Mouse (Mus musculus): ENCODE results near the gene Phc3. TPM values are rescaled to one million over a fixed set of nuclear protein-coding genes. Genes with fewer than 3 reads are reported as not detected.
"Not testable (repeated sequence)": the region's sequence is repeated elsewhere in the genome, so short reads cannot be mapped to it uniquely, and the experiment has no call there.

Gene Phc3
- polyA plus RNA-seq, 1 experiment: 37.3 TPM

DNA sequence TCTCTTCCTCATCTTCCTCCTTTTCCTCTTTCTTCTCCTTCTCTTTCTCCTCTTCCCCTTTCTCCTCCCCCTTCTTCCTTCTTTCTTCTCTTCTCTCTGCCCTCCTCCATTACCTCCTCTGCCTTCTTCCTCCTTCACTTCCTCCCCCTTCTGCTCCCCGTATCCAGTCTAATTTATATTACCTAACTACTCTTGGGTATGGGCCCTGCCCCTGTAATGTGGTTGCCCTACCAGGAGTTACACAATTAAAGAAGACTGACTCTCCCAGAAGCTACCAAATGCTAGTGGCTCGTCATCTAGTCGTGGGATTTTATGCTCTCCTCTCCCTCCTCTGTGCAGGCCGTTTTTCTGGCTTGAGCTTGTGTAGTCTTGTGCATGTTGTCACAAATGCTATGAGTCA lies 108.5 kb downstream of the Phc3 start:
- Histone ChIP-seq H3K4me3 (ENCODE audit: insufficient read depth, low read length) (no peak overlapping the region), H3K4me1 (ENCODE audit: control insufficient read depth, insufficient read depth, low read length) (no peaks in the 10 kb centered on the region), H3K27ac (ENCODE audit: insufficient read depth, low read length) (no peak overlapping the region)
- TF ChIP-seq CTCF (IDR thresholded peaks at IDR 0.05; ENCODE audit: borderline replicate concordance, insufficient read depth, low read length) (no peak), POLR2A (IDR thresholded peaks at IDR 0.05; ENCODE audit: low read depth, low read length) (no peak)

DNA sequence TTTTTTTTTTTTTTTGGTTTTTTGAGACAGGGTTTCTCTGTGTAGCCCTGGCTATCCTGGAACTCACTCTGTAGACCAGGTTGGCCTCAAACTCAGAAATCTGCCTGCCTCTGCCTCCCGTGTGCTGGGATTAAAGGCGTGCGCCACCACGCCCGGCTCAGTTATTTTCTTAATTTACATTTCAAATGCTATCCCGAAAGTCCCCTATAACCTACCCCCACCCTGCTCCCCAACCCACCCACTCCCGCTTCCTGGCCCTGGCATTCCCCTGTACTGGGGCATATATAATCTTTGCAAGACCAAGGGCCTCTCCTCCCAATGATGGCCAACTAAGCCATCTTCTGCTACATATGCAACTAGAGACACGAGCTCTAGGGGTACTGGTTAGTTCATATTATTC lies 109.6 kb downstream of the Phc3 start:
- not testable (repeated sequence) for H3K4me3 ChIP-seq (ENCODE audit: insufficient read depth, low read length); H3K27ac ChIP-seq (ENCODE audit: insufficient read depth, low read length); H3K4me1 ChIP-seq (ENCODE audit: control insufficient read depth, insufficient read depth, low read length)

DNA sequence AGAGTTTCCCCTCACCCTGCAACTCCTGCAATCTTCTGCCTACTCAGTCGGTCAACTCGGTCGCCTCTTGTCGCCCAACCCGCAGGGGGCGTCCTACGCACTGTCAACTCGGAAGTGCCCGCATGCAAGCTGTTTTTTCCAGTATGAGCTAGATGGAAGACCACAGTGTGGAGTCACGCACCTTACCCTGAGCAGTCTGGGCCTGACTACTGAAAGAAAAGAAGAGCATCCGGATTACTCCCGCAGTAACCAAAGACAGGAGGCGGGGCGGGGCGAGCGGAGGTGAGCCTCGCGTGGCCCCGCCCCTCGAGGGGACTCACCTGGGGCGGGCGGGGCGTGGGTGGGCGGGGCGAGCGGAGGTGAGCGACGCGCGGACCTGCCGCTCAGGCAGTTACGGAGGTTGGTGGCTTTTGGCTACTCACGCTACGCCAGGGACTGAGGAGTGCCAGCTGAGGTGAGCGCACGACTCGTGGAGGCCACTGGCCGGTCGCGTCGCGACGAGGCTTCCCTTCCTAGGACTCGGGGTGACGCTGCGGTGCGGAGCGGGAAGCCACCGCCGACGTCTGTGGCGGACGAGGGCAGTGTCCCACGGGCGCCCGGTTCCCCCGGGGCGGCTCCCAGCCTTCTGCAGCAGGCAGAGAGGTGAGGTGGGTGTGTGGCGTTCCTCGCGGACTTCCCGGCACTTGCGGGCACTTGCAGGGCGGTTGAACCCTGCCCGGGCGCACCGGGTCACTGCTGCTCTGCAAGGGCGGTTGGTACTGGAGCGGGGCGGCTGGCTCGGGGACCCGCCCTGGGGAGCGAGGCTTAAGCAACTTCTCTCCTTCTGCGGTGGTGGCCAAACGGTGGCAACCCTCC lies 113.4 kb downstream of the Phc3 start, which contains the start of gene Gpr160:
Gpr160 (plus strand) TSS at position 347 of the 855 bp plus-strand sequence.
- no peak within 1 kb of the TSS for H3K27ac ChIP-seq (ENCODE audit: insufficient read depth, low read length)
- TF ChIP-seq CTCF (IDR thresholded peaks at IDR 0.05; ENCODE audit: borderline replicate concordance, insufficient read depth, low read length): peak; percentile 46; the same call in 1 of the 2 replicates
- TF ChIP-seq POLR2A (IDR thresholded peaks at IDR 0.05; ENCODE audit: low read depth, low read length): no peak

DNA sequence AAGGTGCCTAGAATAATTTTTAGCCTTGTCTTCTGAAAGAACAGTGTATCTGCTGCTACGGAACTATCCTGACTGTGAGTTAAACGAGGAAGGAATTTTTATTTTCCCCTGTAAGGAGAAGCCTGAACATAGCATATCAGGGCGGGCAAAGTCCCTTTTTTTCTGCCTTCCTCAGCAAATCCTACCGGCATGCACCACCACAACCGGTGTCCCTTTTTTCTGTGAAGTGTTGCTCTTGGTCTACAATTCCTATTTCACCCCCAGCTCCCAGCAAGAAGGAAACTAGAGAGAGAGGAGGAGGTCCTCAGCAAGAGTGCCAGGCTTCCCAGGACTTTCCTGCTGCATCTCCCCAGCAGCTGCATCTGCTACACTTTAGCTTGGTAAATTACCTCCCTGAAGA lies 115.6 kb downstream of the Phc3 start:
- no peak overlapping the region for H3K27ac ChIP-seq (ENCODE audit: insufficient read depth, low read length)
- H3K4me3 ChIP-seq (ENCODE audit: insufficient read depth, low read length): no peak overlapping the region
- TF ChIP-seq POLR2A (IDR thresholded peaks at IDR 0.05; ENCODE audit: low read depth, low read length): no peak
- TF ChIP-seq CTCF (IDR thresholded peaks at IDR 0.05; ENCODE audit: borderline replicate concordance, insufficient read depth, low read length): no peak
- no peaks in the 10 kb centered on the region for H3K4me1 ChIP-seq (ENCODE audit: control insufficient read depth, insufficient read depth, low read length)

More for the DNA sequence above, 113.4 kb downstream of the Phc3 start, which contains the start of gene Gpr160:
- Histone ChIP-seq H3K4me1 (ENCODE audit: control insufficient read depth, insufficient read depth, low read length) (no peaks in the 10 kb centered on the region), H3K4me3 (ENCODE audit: insufficient read depth, low read length) (peak within 1 kb of the TSS; percentile 39)

DNA sequence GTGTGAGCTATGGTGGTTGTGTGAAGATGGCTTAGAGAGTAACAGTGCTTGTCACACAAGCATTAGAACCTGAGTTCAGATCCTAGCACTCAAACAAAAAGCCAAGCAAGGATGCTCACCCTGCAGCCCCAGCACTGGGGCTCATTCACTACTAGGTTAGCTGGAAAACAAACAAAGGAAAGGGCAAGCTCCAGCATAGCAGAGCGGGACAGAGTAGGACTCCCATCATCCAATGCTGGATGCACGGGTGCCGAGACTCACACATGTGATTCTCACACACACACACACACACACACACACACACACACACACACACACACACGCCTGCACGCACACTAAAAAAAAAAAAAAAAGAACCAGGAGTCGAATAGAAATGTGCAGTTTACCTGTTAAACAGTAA lies 117.8 kb downstream of the Phc3 start:
- Histone ChIP-seq H3K27ac (ENCODE audit: insufficient read depth, low read length) (no peak overlapping the region), H3K4me1 (ENCODE audit: control insufficient read depth, insufficient read depth, low read length) (no peaks in the 10 kb centered on the region), H3K4me3 (ENCODE audit: insufficient read depth, low read length) (no peak overlapping the region)
- no peak for TF ChIP-seq POLR2A (IDR thresholded peaks at IDR 0.05; ENCODE audit: low read depth, low read length)
- no peak for TF ChIP-seq CTCF (IDR thresholded peaks at IDR 0.05; ENCODE audit: borderline replicate concordance, insufficient read depth, low read length)

Other genes starting within 250 kb of the Phc3 start
- gene Samd7, start 223.1 kb downstream of the Phc3 start, polyA plus RNA-seq (2011; ENCODE audit: insufficient read length, low read depth, missing spikeins): not detected in 2 replicates
- gene Sec62, start 176.5 kb downstream of the Phc3 start, polyA plus RNA-seq (2011; ENCODE audit: insufficient read length, low read depth, missing spikeins): 85.2 and 97.4 TPM in 2 replicates
- not detected in 2 replicates for gene Gpr160, start 113.5 kb downstream of the Phc3 start, polyA plus RNA-seq (2011; ENCODE audit: insufficient read length, low read depth, missing spikeins)
- 110 and 120 TPM in 2 replicates for gene Prkci, start 26.3 kb upstream of the Phc3 start, polyA plus RNA-seq (2011; ENCODE audit: insufficient read length, low read depth, missing spikeins)
- 50.3 and 62.7 TPM in 2 replicates for gene Skil, start 125.6 kb upstream of the Phc3 start, polyA plus RNA-seq (2011; ENCODE audit: insufficient read length, low read depth, missing spikeins)
- 1.0 TPM in 1 of 2 replicates, not detected in the other for gene Cldn11, start 180.5 kb upstream of the Phc3 start, polyA plus RNA-seq (2011; ENCODE audit: insufficient read length, low read depth, missing spikeins)